Comparison of ENCODE assay signal across 9 mouse cellular contexts in genomic region chr13:30530761-30531160, GRCm38 (mm10). TPM values are rescaled to one million over a fixed set of nuclear protein-coding genes. Genes with fewer than 3 reads are reported as not detected.
A peak's percentile ranks its signal among the peaks of the same experiment; 100 is the strongest.
DNase-seq lines count a peak whose midpoint lies in the region; ATAC-seq and TF ChIP-seq lines count a peak whose summit lies in the region.
"Had no signal": no experiment of that assay in that cellular context is flagged by ENCODE, and none has a peak within 500 bp of the region (broad histone marks: within the 10 kb centered on the region; RNA-seq: fewer than 3 reads in every experiment).

No protein-coding gene starts in this region.

- H3K9me3 ChIP-seq in hindbrain, embryonic 15.5 days, result no peaks in the 10 kb centered on the region
- H3K9me3 ChIP-seq in limb, embryonic 10.5 days (replicated peaks), result no peaks in the 10 kb centered on the region

- no peaks in the 10 kb centered on the region for H3K4me1 ChIP-seq in bone marrow, adult 2 months (ENCODE audit: control insufficient read depth, insufficient read depth, low read length)
- no peaks in the 10 kb centered on the region for H3K4me1 ChIP-seq in hindbrain, embryonic 15.5 days (replicated peaks)
- H3K4me1 ChIP-seq in limb, embryonic 10.5 days, result no peaks in the 10 kb centered on the region

- H3K9ac ChIP-seq in hindbrain, embryonic 15.5 days, result no peak overlapping the region

- 19% methylated on average over 5 of the region's 5 CpGs for WGBS in bone marrow, adult 2 months
- WGBS in hindbrain, embryonic 15.5 days, result 9% methylated on average over 5 of the region's 5 CpGs
- WGBS in limb, embryonic 10.5 days, result 12% methylated on average over 5 of the region's 5 CpGs

- TF ChIP-seq CTCF in bone marrow, adult 2 months (IDR thresholded peaks at IDR 0.05; ENCODE audit: control insufficient read depth, insufficient read depth, low read length), result peak; percentile 46

- H3K27me3 ChIP-seq in hindbrain, embryonic 15.5 days, result no peaks in the 10 kb centered on the region
- no peaks in the 10 kb centered on the region for H3K27me3 ChIP-seq in limb, embryonic 10.5 days (ENCODE audit: low read depth, poor library complexity, severe bottlenecking)

- no peak overlapping the region for H3K4me2 ChIP-seq in hindbrain, embryonic 15.5 days

- TF ChIP-seq POLR2A in bone marrow, adult 2 months (IDR thresholded peaks at IDR 0.05; ENCODE audit: borderline replicate concordance, control insufficient read depth, low read depth, low read length), result no peak

- no peaks in the 10 kb centered on the region for H3K36me3 ChIP-seq in hindbrain, embryonic 15.5 days
- H3K36me3 ChIP-seq in limb, embryonic 10.5 days, result no peaks in the 10 kb centered on the region

- no peak overlapping the region for H3K4me3 ChIP-seq in bone marrow, adult 2 months (replicated peaks; ENCODE audit: control insufficient read depth, low read depth, low read length)
- H3K4me3 ChIP-seq in hindbrain, embryonic 15.5 days, result no peak overlapping the region
- H3K4me3 ChIP-seq in limb, embryonic 10.5 days, result no peak overlapping the region
- H3K4me3 ChIP-seq: erythroblast, embryonic 14.5 days had no signal

- peak; percentile 47 for DNase-seq in thymus, postnatal 0 days (ENCODE audit: low spot score)
- DNase-seq in thymus, adult 18-20 months, result no peak
- peak; percentile 65 for DNase-seq in limb, embryonic 10.5 days (ENCODE audit: low spot score)
- DNase-seq in neural tube, embryonic 10.5 days (ENCODE audit: extremely low spot score, low spot score), result peak; percentile 53
- peak; percentile 41 for DNase-seq in yolk sac, embryonic 10.5 days (ENCODE audit: low spot score)

- no peak overlapping the region for H3K27ac ChIP-seq in bone marrow, adult 2 months (ENCODE audit: control insufficient read depth, insufficient read depth, low read depth, low read length, poor library complexity)
- no peak overlapping the region for H3K27ac ChIP-seq in hindbrain, embryonic 15.5 days (replicated peaks)
- H3K27ac ChIP-seq in limb, embryonic 10.5 days, result no peak overlapping the region

- ATAC-seq in erythroid progenitor cell, adult 5-6 weeks (replicated peaks; ENCODE audit: low FRiP score, poor library complexity, severe bottlenecking), result peak; percentile 65
- peak; percentile 77 for ATAC-seq in hindbrain, embryonic 15.5 days (ENCODE audit: low FRiP score, low read depth)

RNA-seq across cellular contexts. Expression of gene Uqcrfs1, which starts 14.4 kb away (rescaled TPM):
- polyA plus RNA-seq in thymus, postnatal 0 days (2015; fragmentation: Nextera tagmentation; extraction: Ambion mirVana), result 273 and 282 TPM in 2 replicates
- 32.7 and 44.7 TPM in 2 replicates for polyA plus RNA-seq in bone marrow, adult 2 months (2011; ENCODE audit: insufficient read depth, insufficient read length, low replicate concordance, missing spikeins)
- 94.1 and 113 TPM in 2 replicates for total RNA-seq in erythroid progenitor cell, adult 5-6 weeks (2015; ENCODE audit: low replicate concordance)
- 48.6 and 63.0 TPM in 2 replicates for total RNA-seq in erythroid progenitor cell, adult 5-6 weeks (2017; ENCODE audit: low replicate concordance)
- polyA plus RNA-seq in hindbrain, embryonic 15.5 days (2015; fragmentation: Nextera tagmentation; extraction: Ambion mirVana), result 287 and 288 TPM in 2 replicates
- polyA plus RNA-seq in limb, embryonic 10.5 days (2016; fragmentation: Nextera tagmentation; extraction: Ambion mirVana), result 228 and 233 TPM in 2 replicates

Comparison
In these comparisons a context has a peak if more than half of its experiments do, and no peak if none do; other contexts are left out.
1. DNase-seq: peak in thymus, postnatal 0 days (single experiment), limb, embryonic 10.5 days (single experiment), neural tube, embryonic 10.5 days (single experiment) and yolk sac, embryonic 10.5 days (single experiment); none in thymus, adult 18-20 months (0 of 2).